Mouse (Mus musculus) liver, adult 2 months (tissue): ENCODE data around the gene Gm11214.

Source experiments
- CTCF ChIP-seq: fragments of 200-500 bp; IDR thresholded peaks from 2 replicates; pipeline ENCODE4 v1.5.1; 2011; ENCODE audit warnings: low read depth, low read length, control low read depth
- POLR2A ChIP-seq: fragments of 200-500 bp; IDR thresholded peaks from 2 replicates; pipeline ENCODE4 v1.6.1; 2011; ENCODE audit warnings: low read length, control low read depth; ENCODE audit not compliant: insufficient read depth; ENCODE audit errors: extremely low read depth

GRCm38 (mm10) chr4:63699749-63700148 is 36.6 kb upstream of the Gm11214 start:
- no peak for TF ChIP-seq CTCF
- TF ChIP-seq POLR2A, result no peak
